Mouse (Mus musculus) hindbrain, embryonic 11.5 days (tissue): ENCODE data around the gene Numa1. TPM values are rescaled to one million over a fixed set of nuclear protein-coding genes. Genes with fewer than 3 reads are reported as not detected.
"Not testable (repeated sequence)": the region's sequence is repeated elsewhere in the genome, so short reads cannot be mapped to it uniquely, and the experiment has no call there.

ENCODE experiments used
- ATAC-seq: fragments of 200-750 bp; cut with Nextera tagmentation; 2 replicates; pipeline ENCODE4 v1.8.0; 2017; ENCODE audit warnings: mild to moderate bottlenecking, moderate TSS enrichment, moderate library complexity; ENCODE audit not compliant: low FRiP score
- DNase-seq: peaks from one replicate; pipeline ENCODE4 v3.0.0-alpha.2; 2015; ENCODE audit warnings: low spot score
- H3K27ac ChIP-seq: fragments of 300-500 bp; sonication (generic); 2 replicates; pipeline ENCODE4 v1.5.1; 2014; ENCODE audit warnings: mild to moderate bottlenecking, low read depth, low read length
- H3K27me3 ChIP-seq: fragments of 300-500 bp; sonication (generic); 2 replicates; pipeline ENCODE4 v1.6.1; 2014; ENCODE audit warnings: mild to moderate bottlenecking, low read length, moderate library complexity, mixed read lengths; ENCODE audit not compliant: control insufficient read depth, insufficient read depth
- H3K36me3 ChIP-seq: fragments of 300-500 bp; sonication (generic); 2 replicates; pipeline ENCODE4 v1.6.1; 2014; ENCODE audit warnings: mild to moderate bottlenecking, low read length, moderate library complexity, mixed read lengths; ENCODE audit not compliant: control insufficient read depth, insufficient read depth
- H3K4me1 ChIP-seq: fragments of 300-500 bp; sonication (generic); replicated peaks from 2 replicates; pipeline ENCODE4 v1.6.1; 2014; ENCODE audit warnings: low read length, mixed read lengths; ENCODE audit not compliant: control insufficient read depth, insufficient read depth
- H3K4me2 ChIP-seq: fragments of 300-500 bp; sonication (generic); replicated peaks from 2 replicates; pipeline ENCODE4 v1.6.1; 2014; ENCODE audit warnings: mild to moderate bottlenecking, low read depth, low read length
- H3K4me3 ChIP-seq: fragments of 300-500 bp; sonication (generic); 2 replicates; pipeline ENCODE4 v1.5.1; 2014; ENCODE audit warnings: low read depth, low read length
- H3K9ac ChIP-seq: fragments of 300-500 bp; sonication (generic); 2 replicates; pipeline ENCODE4 v1.6.1; 2014; ENCODE audit warnings: low read depth, low read length
- H3K9me3 ChIP-seq: fragments of 300-500 bp; sonication (generic); 2 replicates; pipeline ENCODE4 v1.6.1; 2016; ENCODE audit warnings: low read length; ENCODE audit not compliant: control insufficient read depth
- WGBS: fragments of 180-500 bp; shearing (Covaris S2); extraction: QIAGEN DNeasy Blood & Tissue Kit; methylation state at CpG from one replicate; pipeline ENCODE4 v1.1.7; 2014; 5-methylcytosine and 5-hydroxymethylcytosine counted together
- polyA plus RNA-seq: library from polyadenylated mRNA; unstranded; fragments of >200 nt; fragmentation: Nextera tagmentation; extraction: Ambion mirVana; gene quantifications from 2 replicates; pipeline ENCODE4 v1.2.1, GENCODE M21; 2014

The Numa1 gene
- polyA plus RNA-seq, 1 experiment from 2014 or later, result 88.9 TPM

DNA sequence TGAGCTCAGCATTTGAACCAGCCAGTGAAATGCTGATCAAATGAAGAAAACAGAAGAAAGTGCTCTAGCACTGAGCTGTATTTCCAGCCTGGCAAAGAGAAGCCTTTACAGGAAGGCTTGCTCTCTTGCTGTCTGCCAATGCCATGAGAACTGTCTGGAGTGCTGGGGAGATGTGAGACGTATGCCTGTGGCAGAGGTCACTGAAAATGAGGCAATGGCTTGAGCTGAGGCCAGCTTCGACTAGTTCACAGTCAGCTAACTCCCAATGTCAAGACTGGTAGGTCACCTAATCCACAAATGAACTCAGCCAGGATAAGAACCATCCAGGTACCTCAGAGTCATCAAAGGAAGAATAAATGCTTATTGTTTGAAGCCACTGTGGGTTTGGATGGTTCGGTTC is 5.8 kb upstream of the Numa1 start:
- no peak for DNase-seq
- no peak overlapping the region for H3K4me2 ChIP-seq

DNA sequence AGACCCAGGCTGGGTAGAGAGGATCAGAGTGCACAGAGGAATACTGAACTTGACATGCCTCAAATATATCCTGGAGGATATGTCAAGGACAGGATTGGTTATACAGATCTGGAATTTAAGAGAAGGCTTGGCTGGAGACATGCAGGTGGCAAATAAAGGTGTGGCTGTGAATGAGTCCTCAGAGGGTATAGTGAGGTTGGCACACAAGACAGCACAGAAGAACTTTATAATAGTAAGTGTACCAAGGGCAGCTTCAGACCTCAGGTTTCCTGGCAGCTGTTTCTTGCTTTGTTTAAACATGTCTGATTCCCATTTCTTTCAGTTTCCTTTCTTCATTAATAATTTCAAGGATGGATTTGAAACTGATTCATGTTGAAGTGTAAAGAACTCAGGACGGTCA is 1.4 kb upstream of the Numa1 start:
- H3K36me3 ChIP-seq, result no peaks in the 10 kb centered on the region
- H3K9ac ChIP-seq, result no peak overlapping the region
- H3K4me2 ChIP-seq, result no peak overlapping the region
- H3K27ac ChIP-seq, result no peak overlapping the region
- 92% methylated on average over 1 of the region's 1 CpGs for WGBS
- H3K4me3 ChIP-seq, result no peak overlapping the region
- H3K4me1 ChIP-seq, result no peaks in the 10 kb centered on the region
- no peak for ATAC-seq
- H3K27me3 ChIP-seq, result no peaks in the 10 kb centered on the region
- DNase-seq, result no peak
- no peaks in the 10 kb centered on the region for H3K9me3 ChIP-seq

More for the DNA sequence above, 5.8 kb upstream of the Numa1 start:
- Histone ChIP-seq H3K27me3 (no peaks in the 10 kb centered on the region), H3K4me1 (no peaks in the 10 kb centered on the region), H3K36me3 (no peaks in the 10 kb centered on the region), H3K9ac (no peak overlapping the region), H3K27ac (no peak overlapping the region), H3K4me3 (no peak overlapping the region), H3K9me3 (no peaks in the 10 kb centered on the region)
- ATAC-seq, result no peak
- 90% methylated on average over 3 of the region's 3 CpGs for WGBS

- DNase-seq, result no peak
Observed at GRCm38 (mm10) chr7:101933300-101933699, 611 bp upstream of the Numa1 start.

DNA sequence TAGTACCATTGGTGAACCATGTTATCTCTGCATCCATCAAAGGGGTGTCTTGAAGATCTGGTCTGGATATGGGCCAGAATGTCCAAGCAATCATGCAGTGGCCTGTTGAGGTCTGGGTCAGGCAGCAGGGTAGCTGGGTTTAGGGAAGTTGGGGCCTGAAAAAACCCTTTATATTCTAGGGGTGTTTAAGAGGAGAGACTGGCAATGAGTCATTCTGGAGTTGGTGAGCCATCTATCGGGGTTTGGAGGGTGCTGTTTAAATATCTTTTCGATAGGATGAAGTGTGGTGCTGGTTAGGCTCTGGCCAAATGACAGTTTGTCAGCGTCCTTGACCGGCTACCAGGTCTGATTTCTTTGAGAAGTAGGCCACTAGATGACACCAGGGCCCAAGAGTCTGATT is 2.0 kb downstream of the Numa1 start:
- Histone ChIP-seq H3K36me3 (no peaks in the 10 kb centered on the region), H3K9me3 (no peaks in the 10 kb centered on the region), H3K9ac (no peak overlapping the region), H3K4me1 (no peaks in the 10 kb centered on the region), H3K27ac (no peak overlapping the region), H3K4me3 (no peak overlapping the region), H3K27me3 (no peaks in the 10 kb centered on the region), H3K4me2 (no peak overlapping the region)
- DNase-seq (no peak), ATAC-seq (no peak)
- whole genome bisulfite sequencing, result 96% methylated on average over 4 of the region's 4 CpGs

More at GRCm38 (mm10) chr7:101933300-101933699, 611 bp upstream of the Numa1 start:
- 8% methylated on average over 15 of the region's 15 CpGs for WGBS
- Histone ChIP-seq H3K4me1 (no peaks in the 10 kb centered on the region), H3K36me3 (no peaks in the 10 kb centered on the region), H3K9ac (peak overlapping the region; percentile 53), H3K4me2 (peak overlapping the region; percentile 48), H3K4me3 (peak overlapping the region; percentile 92), H3K27me3 (no peaks in the 10 kb centered on the region), H3K9me3 (no peaks in the 10 kb centered on the region), H3K27ac (no peak overlapping the region)
- peak; percentile 61 for ATAC-seq

DNA sequence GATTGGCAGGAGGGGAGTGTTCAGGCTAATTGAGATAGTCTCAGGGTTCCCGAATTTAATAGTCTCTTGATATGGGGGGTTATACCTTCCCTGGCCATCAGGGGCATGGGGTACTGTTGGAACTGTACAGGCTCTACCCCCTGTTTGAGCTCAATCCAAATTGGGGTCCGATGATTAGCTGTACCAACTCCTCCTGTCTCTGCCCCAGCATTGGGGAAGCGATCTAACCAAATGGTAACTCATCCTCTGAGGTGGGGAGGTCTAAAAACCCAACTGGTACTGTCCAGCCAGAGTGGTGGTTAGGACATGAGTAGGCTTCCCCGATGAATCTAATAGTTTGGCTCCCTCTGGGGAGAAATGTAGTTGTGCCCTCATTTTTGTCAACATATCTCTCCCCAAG is 3.1 kb downstream of the Numa1 start:
- Histone ChIP-seq H3K36me3 (no peaks in the 10 kb centered on the region), H3K4me1 (no peaks in the 10 kb centered on the region), H3K27ac (no peak overlapping the region), H3K27me3 (no peaks in the 10 kb centered on the region), H3K9ac (no peak overlapping the region), H3K4me2 (no peak overlapping the region), H3K9me3 (no peaks in the 10 kb centered on the region), H3K4me3 (no peak overlapping the region)
- DNase-seq, result no peak
- no peak for ATAC-seq
- WGBS, result 96% methylated on average over 4 of the region's 4 CpGs

DNA sequence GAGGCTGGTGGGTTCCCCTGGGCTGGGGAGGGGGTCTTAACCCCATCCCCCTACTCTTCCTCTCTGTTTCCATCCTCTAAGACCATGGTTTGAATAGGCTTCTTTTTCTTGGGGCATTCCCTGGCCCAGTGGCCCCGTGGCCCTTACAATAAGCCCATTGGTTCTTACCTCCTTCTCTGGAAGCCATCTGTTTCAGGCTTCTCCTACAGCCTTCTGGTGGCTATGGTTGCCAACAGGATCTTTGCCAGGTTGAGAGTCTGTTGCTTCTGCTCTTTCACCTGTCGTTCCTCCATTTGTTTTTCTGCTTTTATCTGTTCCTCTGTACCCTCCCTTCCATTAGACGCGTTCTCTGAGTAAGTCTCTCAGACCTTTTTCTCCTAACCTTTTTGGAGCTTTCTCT is 3.7 kb downstream of the Numa1 start:
- ATAC-seq (no peak), DNase-seq (no peak)
- H3K36me3 ChIP-seq, result no peaks in the 10 kb centered on the region
- no peaks in the 10 kb centered on the region for H3K27me3 ChIP-seq
- no peak overlapping the region for H3K27ac ChIP-seq
- no peak overlapping the region for H3K9ac ChIP-seq
- no peaks in the 10 kb centered on the region for H3K9me3 ChIP-seq
- WGBS, result 92% methylated on average over 4 of the region's 4 CpGs
- no peaks in the 10 kb centered on the region for H3K4me1 ChIP-seq
- H3K4me3 ChIP-seq, result no peak overlapping the region
- H3K4me2 ChIP-seq, result no peak overlapping the region

GRCm38 (mm10) chr7:101938348-101938747 is 4.4 kb downstream of the Numa1 start:
- Histone ChIP-seq H3K9ac (no peak overlapping the region), H3K36me3 (no peaks in the 10 kb centered on the region), H3K27ac (no peak overlapping the region), H3K4me1 (no peaks in the 10 kb centered on the region), H3K4me3 (no peak overlapping the region), H3K4me2 (no peak overlapping the region), H3K27me3 (no peaks in the 10 kb centered on the region), H3K9me3 (no peaks in the 10 kb centered on the region)
- WGBS, result 91% methylated on average over 2 of the region's 2 CpGs
- no peak for ATAC-seq
- DNase-seq, result no peak

DNA sequence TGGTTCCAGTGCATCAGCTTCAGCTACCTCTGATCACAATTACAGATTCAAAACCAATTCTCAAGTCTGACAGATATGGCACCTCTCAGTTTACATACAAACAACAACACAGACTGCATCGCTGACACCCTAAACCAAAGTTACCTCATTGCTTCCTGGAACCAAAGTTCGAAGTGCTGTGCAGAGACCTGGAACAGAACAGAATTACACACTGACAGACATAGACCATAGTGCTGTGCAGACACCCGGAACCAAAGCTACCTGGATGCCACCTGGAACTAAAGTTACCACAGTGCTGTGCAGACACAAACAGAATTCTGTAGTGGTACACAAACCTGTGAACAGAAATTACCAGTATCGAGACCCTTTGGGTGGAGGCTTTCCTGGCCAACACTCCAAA is 5.8 kb downstream of the Numa1 start:
- no peaks in the 10 kb centered on the region for H3K4me1 ChIP-seq
- no peak overlapping the region for H3K9ac ChIP-seq
- 95% methylated on average over 4 of the region's 4 CpGs for WGBS
- H3K4me3 ChIP-seq, result no peak overlapping the region
- DNase-seq (no peak), ATAC-seq (no peak)
- no peak overlapping the region for H3K4me2 ChIP-seq
- H3K9me3 ChIP-seq, result no peaks in the 10 kb centered on the region
- no peaks in the 10 kb centered on the region for H3K27me3 ChIP-seq
- H3K36me3 ChIP-seq, result no peaks in the 10 kb centered on the region
- H3K27ac ChIP-seq, result no peak overlapping the region

DNA sequence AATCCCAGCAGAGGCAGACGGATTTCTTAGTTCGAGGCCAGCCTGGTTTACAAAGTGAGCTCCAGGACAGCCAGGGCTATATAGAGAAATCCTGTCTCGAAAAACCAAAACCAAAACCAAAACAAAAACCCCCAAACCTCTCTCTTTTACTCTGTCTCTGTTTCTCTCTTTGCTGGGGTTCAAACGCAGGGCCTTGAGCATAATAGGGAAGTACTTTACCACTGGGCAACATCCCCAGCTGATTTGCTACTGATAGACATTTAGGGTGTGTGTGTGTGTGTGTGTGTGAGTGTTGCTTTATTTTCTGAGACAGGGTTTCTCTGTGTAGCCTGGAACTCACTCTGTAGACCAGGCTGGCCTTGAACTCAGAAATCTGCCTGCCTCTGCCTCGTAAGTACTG is 15.1 kb downstream of the Numa1 start:
- not testable (repeated sequence) for H3K4me1 ChIP-seq, H3K9ac ChIP-seq, H3K4me2 ChIP-seq, ATAC-seq, H3K36me3 ChIP-seq, H3K27me3 ChIP-seq, H3K27ac ChIP-seq, DNase-seq, H3K9me3 ChIP-seq, H3K4me3 ChIP-seq
- 91% methylated on average over 5 of the region's 5 CpGs for WGBS
